Mouse (Mus musculus) frontal cortex, postnatal 14 days (tissue): ENCODE results near the gene Prmt8.
A peak's percentile ranks its signal among the peaks of the same experiment; 100 is the strongest.

ENCODE experiments used
- DNase-seq, 2 experiments: peaks; one replicate each; pipeline ENCODE4 v3.0.0; 2022; ENCODE audit warnings: low spot score in 2 of 2

The Prmt8 gene

GRCm38 (mm10) chr6:127769275-127770156 is at the start of gene Prmt8:
Prmt8 (minus strand) TSS chr6:127769472.
- peak in 1 of 2 experiments; percentile 52 for DNase-seq

GRCm38 (mm10) chr6:127803046-127803729 is 33.9 kb upstream of the Prmt8 start:
- peak; percentile 11 to 14 for DNase-seq

GRCm38 (mm10) chr6:127802211-127802610 is 32.9 kb upstream of the Prmt8 start:
- DNase-seq = no peak

- DNase-seq = no peak
Observed at GRCm38 (mm10) chr6:127790023-127790422, 20.8 kb upstream of the Prmt8 start.

- DNase-seq = peak in 1 of 2 experiments; percentile 60
Observed at GRCm38 (mm10) chr6:127770806-127771205, 1.5 kb upstream of the Prmt8 start.

- DNase-seq = no peak
Observed at GRCm38 (mm10) chr6:127768621-127769274, 524 bp downstream of the Prmt8 start.

- DNase-seq = no peak
Observed at GRCm38 (mm10) chr6:127767706-127768493, 1.4 kb downstream of the Prmt8 start.

- peak; percentile 58 to 69 for DNase-seq
Observed at GRCm38 (mm10) chr6:127767201-127767705, 2.0 kb downstream of the Prmt8 start.

GRCm38 (mm10) chr6:127766641-127767200 is 2.6 kb downstream of the Prmt8 start:
- no peak for DNase-seq

- DNase-seq = no peak
Observed at GRCm38 (mm10) chr6:127766041-127766604, 3.1 kb downstream of the Prmt8 start.

- no peak for DNase-seq
Observed at GRCm38 (mm10) chr6:127765573-127765972, 3.7 kb downstream of the Prmt8 start.

GRCm38 (mm10) chr6:127758264-127758663 is 11.0 kb downstream of the Prmt8 start:
- no peak for DNase-seq

GRCm38 (mm10) chr6:127757667-127758167 is 11.6 kb downstream of the Prmt8 start:
- DNase-seq = no peak

GRCm38 (mm10) chr6:127756856-127757255 is 12.4 kb downstream of the Prmt8 start:
- DNase-seq = no peak

- DNase-seq = no peak
Observed at GRCm38 (mm10) chr6:127753228-127753627, 16.0 kb downstream of the Prmt8 start.

- DNase-seq = no peak
Observed at GRCm38 (mm10) chr6:127752681-127753080, 16.6 kb downstream of the Prmt8 start.

- no peak for DNase-seq
Observed at GRCm38 (mm10) chr6:127751499-127751898, 17.8 kb downstream of the Prmt8 start.

GRCm38 (mm10) chr6:127748793-127749192 is 20.5 kb downstream of the Prmt8 start:
- no peak for DNase-seq

GRCm38 (mm10) chr6:127742290-127742689 is 27.0 kb downstream of the Prmt8 start:
- DNase-seq = no peak

GRCm38 (mm10) chr6:127741162-127741561 is 28.1 kb downstream of the Prmt8 start:
- no peak for DNase-seq
